Mouse (Mus musculus) lung, embryonic 15.5 days (tissue): ENCODE data around the gene 6330403K07Rik. TPM values are rescaled to one million over a fixed set of nuclear protein-coding genes. Genes with fewer than 3 reads are reported as not detected.

ENCODE experiments used
- ATAC-seq: fragments of 200-750 bp; cut with Nextera tagmentation; 2 replicates; pipeline ENCODE4 v1.8.0; 2017; ENCODE audit warnings: moderate number of reproducible peaks, borderline replicate concordance; ENCODE audit not compliant: low FRiP score, low TSS enrichment; ENCODE audit errors: extremely low read depth
- H3K27ac ChIP-seq: fragments of 300-500 bp; sonication (generic); 2 replicates; pipeline ENCODE4 v1.5.1; 2015; ENCODE audit warnings: moderate library complexity, mild to moderate bottlenecking, inconsistent platforms
- H3K27me3 ChIP-seq: fragments of 300-500 bp; sonication (generic); 2 replicates; pipeline ENCODE4 v1.6.1; 2015; ENCODE audit warnings: inconsistent platforms
- H3K36me3 ChIP-seq: fragments of 300-500 bp; sonication (generic); 2 replicates; pipeline ENCODE4 v1.6.1; 2015; ENCODE audit warnings: inconsistent platforms
- H3K4me1 ChIP-seq: fragments of 300-500 bp; sonication (generic); 2 replicates; pipeline ENCODE4 v1.6.1; 2015; ENCODE audit warnings: inconsistent platforms
- H3K4me2 ChIP-seq: fragments of 300-500 bp; sonication (generic); 2 replicates; pipeline ENCODE4 v1.6.1; 2015; ENCODE audit warnings: inconsistent platforms, mild to moderate bottlenecking, moderate library complexity
- H3K4me3 ChIP-seq: fragments of 300-500 bp; sonication (generic); 2 replicates; pipeline ENCODE4 v1.5.1; 2015; ENCODE audit warnings: mild to moderate bottlenecking, inconsistent platforms
- H3K9ac ChIP-seq: fragments of 300-500 bp; sonication (generic); 2 replicates; pipeline ENCODE4 v1.6.1; 2015; ENCODE audit warnings: inconsistent platforms
- H3K9me3 ChIP-seq: fragments of 300-500 bp; sonication (generic); 2 replicates; pipeline ENCODE4 v1.6.1; 2016; ENCODE audit warnings: inconsistent platforms
- whole genome bisulfite sequencing: fragments of 180-500 bp; shearing (Covaris S2); methylation state at CpG from one replicate; pipeline ENCODE4 v1.1.7; 2015; 5-methylcytosine and 5-hydroxymethylcytosine counted together
- polyA plus RNA-seq: library from polyadenylated mRNA; unstranded; fragments of >200 nt; fragmentation: Nextera tagmentation; extraction: Ambion mirVana; gene quantifications from 2 replicates; pipeline ENCODE4 v1.2.1, GENCODE M21; 2015

6330403K07Rik gene
- polyA plus RNA-seq: 99.5 and 99.8 TPM in 2 replicates

DNA sequence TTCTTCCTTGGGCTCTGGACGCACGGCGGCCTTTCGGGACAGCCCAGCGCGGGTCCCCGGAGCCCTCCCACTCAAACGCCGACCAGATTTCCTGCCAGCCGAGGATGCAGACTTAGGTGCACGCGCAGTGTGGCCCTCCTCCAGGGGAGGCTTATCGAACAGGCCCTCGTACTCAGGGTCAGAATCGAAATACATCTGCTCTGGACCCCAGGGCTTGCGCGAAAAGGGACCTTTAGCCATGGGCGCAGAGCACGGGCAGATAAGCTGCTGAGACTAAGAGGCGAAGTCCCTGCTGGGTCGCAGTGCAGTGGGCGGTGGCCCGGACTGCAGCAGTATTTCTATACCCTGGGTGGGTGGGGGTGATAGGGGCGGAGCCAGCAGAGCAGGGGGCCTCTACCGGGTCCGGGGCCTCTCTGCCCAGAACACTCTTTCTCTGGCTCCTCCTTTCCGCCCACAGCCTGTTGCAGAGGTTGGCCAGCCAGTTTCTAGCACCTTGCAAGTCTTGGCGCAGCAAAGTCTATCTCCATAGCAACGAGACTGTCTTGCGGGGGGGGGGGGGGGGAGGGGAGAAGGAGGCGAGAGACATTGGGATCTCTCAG, at the start of gene 6330403K07Rik:
6330403K07Rik (minus strand) TSS at position 351 of the 599 bp plus-strand sequence.
- Histone ChIP-seq H3K27ac (peak within 1 kb of the TSS; percentile 80), H3K9me3 (no peaks in the 10 kb centered on the region), H3K4me3 (peak within 1 kb of the TSS; percentile 60), H3K27me3 (no peaks in the 10 kb centered on the region), H3K36me3 (peaks cover under 1% of the 10 kb centered on the region; the same call in 1 of the 2 replicates), H3K9ac (peak within 1 kb of the TSS; percentile 51), H3K4me2 (peak within 1 kb of the TSS; percentile 91), H3K4me1 (peaks cover 13% of the 10 kb centered on the region; the same call in 1 of the 2 replicates)
- ATAC-seq: peak; percentile 98
- WGBS: under 1% methylated on average over 29 of the region's 31 CpGs

- H3K27ac ChIP-seq: no peak overlapping the region
- H3K9ac ChIP-seq: no peak overlapping the region
- no peaks in the 10 kb centered on the region for H3K9me3 ChIP-seq
- no peak for ATAC-seq
- H3K4me2 ChIP-seq: no peak overlapping the region
- no peaks in the 10 kb centered on the region for H3K27me3 ChIP-seq
- H3K36me3 ChIP-seq: no peaks in the 10 kb centered on the region
- WGBS: 61% methylated on average over 1 of the region's 1 CpGs
- no peak overlapping the region for H3K4me3 ChIP-seq
- H3K4me1 ChIP-seq: no peaks in the 10 kb centered on the region
Measured at GRCm38 (mm10) chr11:71076342-71076741, 43.0 kb upstream of the 6330403K07Rik start.

DNA sequence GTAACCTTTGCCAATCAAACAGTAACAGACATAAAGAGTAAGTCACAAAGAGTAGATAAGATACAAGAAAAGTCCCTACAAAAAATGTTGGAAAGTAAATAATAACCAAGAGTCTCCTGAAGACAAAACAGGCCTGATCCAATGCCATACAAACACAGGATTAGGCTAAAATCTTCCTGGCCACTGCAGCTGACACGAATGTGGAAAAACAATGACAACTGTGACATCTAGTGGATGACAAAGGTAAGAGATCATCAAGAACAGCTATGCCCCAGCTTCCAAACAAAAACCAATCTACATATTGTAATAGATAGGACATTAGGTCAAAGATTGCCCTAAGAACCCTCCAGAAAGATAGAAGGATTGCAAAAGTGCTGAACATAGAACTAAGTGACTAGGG, 19.2 kb upstream of the 6330403K07Rik start:
- H3K4me1 ChIP-seq: no peaks in the 10 kb centered on the region
- no peak overlapping the region for H3K9ac ChIP-seq
- no peak overlapping the region for H3K4me2 ChIP-seq
- 6% methylated on average over 1 of the region's 1 CpGs for WGBS
- no peak overlapping the region for H3K4me3 ChIP-seq
- H3K9me3 ChIP-seq: no peaks in the 10 kb centered on the region
- H3K27ac ChIP-seq: no peak overlapping the region
- no peaks in the 10 kb centered on the region for H3K36me3 ChIP-seq
- H3K27me3 ChIP-seq: no peaks in the 10 kb centered on the region
- ATAC-seq: no peak

GRCm38 (mm10) chr11:71039526-71040298, 6.4 kb upstream of the 6330403K07Rik start:
- Histone ChIP-seq H3K4me1 (no peaks in the 10 kb centered on the region), H3K27me3 (no peaks in the 10 kb centered on the region), H3K4me2 (no peak overlapping the region), H3K4me3 (no peak overlapping the region), H3K36me3 (no peaks in the 10 kb centered on the region), H3K9ac (no peak overlapping the region), H3K9me3 (no peaks in the 10 kb centered on the region), H3K27ac (no peak overlapping the region)
- ATAC-seq: no peak
- 97% methylated on average over 5 of the region's 5 CpGs for WGBS

DNA sequence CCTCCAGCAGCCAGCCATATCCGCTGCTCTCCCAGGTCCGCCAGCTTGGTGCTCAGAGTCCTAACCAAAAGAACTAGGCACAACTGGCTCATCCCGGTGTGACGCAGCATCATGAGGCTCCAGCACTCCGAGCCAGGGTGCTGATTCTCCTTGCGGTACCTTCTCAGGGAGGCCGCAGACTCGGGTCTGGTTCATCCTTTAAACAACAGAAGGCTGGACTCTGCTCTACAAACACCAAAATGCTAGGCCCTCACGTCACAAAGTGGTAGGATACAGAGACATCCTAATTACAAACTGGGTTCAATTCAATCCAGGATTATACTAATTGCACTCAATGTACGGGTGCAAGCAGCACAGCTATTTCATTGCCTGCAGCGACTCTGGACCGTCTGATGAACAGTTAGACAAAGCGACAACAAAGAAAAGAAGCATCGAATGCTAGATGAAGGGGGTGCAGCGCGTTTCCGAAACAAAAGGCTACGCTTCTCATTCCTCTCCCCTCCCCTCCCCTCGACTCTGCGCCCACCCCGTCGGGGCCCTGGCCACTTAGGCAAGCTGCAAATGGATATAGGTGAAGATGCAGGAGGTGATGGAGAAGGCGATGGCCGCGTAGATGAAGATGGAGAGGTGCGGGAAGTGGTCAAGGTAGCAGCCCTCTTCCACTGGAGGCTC, 686 bp downstream of the 6330403K07Rik start:
- H3K4me2 ChIP-seq: peak overlapping the region; percentile 91
- no peak; the same call in none of the 2 replicates for ATAC-seq
- peak overlapping the region; percentile 51 for H3K9ac ChIP-seq
- 5% methylated on average over 26 of the region's 26 CpGs for WGBS
- H3K36me3 ChIP-seq: peaks cover 7% of the 10 kb centered on the region
- H3K9me3 ChIP-seq: no peaks in the 10 kb centered on the region
- peaks cover 13% of the 10 kb centered on the region; the same call in 1 of the 2 replicates for H3K4me1 ChIP-seq
- H3K27ac ChIP-seq: peak overlapping the region; percentile 80
- no peaks in the 10 kb centered on the region for H3K27me3 ChIP-seq
- peak overlapping the region; percentile 60 for H3K4me3 ChIP-seq

DNA sequence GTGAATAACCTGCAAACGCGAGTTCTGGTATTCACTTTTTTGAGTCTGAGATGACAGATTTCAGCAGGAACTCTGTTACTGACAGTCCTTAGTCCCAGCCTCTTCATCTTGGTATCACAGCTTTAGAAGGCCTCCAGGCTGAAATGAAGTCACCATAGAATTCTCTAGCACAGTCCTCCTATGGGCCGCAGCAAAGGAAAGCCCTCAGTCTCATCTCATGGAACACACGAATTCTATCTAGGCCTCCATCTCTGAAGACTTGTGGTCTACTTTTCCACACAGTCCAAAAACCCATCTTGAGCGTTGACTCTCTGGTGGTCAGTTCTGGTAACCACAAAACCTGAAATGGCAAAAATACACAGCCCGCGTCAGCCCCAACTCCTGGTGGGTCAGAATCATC, 1.2 kb downstream of the 6330403K07Rik start:
- H3K27me3 ChIP-seq: no peaks in the 10 kb centered on the region
- peak overlapping the region; percentile 60 for H3K4me3 ChIP-seq
- H3K4me2 ChIP-seq: peak overlapping the region; percentile 91
- no peak for ATAC-seq
- H3K9ac ChIP-seq: peak overlapping the region; percentile 51
- H3K36me3 ChIP-seq: peaks cover 13% of the 10 kb centered on the region
- H3K27ac ChIP-seq: peak overlapping the region; percentile 80; the same call in 1 of the 2 replicates
- H3K9me3 ChIP-seq: no peaks in the 10 kb centered on the region
- H3K4me1 ChIP-seq: peaks cover 13% of the 10 kb centered on the region; the same call in 1 of the 2 replicates
- 43% methylated on average over 7 of the region's 7 CpGs for WGBS

GRCm38 (mm10) chr11:71029403-71030118, 3.8 kb downstream of the 6330403K07Rik start:
- WGBS: 78% methylated on average over 3 of the region's 3 CpGs
- ATAC-seq: no peak
- no peak overlapping the region for H3K4me3 ChIP-seq
- H3K4me1 ChIP-seq: peaks cover 13% of the 10 kb centered on the region; the same call in 1 of the 2 replicates
- no peaks in the 10 kb centered on the region for H3K9me3 ChIP-seq
- H3K27me3 ChIP-seq: no peaks in the 10 kb centered on the region
- no peak overlapping the region for H3K4me2 ChIP-seq
- no peak overlapping the region for H3K9ac ChIP-seq
- peaks cover 36% of the 10 kb centered on the region for H3K36me3 ChIP-seq
- no peak overlapping the region for H3K27ac ChIP-seq

DNA sequence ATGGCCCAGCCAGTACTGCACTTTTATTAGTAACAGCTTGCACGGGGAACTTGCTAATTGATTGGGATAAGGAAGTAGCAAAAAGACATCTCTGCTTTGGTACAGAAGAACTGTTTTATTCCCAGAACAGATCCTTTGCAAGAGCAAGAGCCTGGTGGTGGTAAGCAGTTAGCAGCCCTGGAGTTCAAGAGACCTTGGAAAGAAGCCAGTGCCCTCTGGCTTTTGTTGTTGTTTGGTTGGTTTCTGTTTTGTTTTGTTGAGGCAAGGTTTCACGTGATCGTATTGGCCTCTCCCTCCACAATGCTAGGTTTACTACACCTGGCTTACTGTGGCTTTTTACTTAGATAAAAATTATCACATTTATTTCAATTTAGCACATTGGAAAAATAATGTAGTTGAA, 5.0 kb downstream of the 6330403K07Rik start:
- no peak overlapping the region for H3K27ac ChIP-seq
- H3K27me3 ChIP-seq: no peaks in the 10 kb centered on the region
- 72% methylated on average over 3 of the region's 3 CpGs for WGBS
- H3K4me3 ChIP-seq: no peak overlapping the region
- H3K4me1 ChIP-seq: peaks cover 13% of the 10 kb centered on the region; the same call in 1 of the 2 replicates
- no peak overlapping the region for H3K9ac ChIP-seq
- peaks cover 47% of the 10 kb centered on the region for H3K36me3 ChIP-seq
- no peak overlapping the region for H3K4me2 ChIP-seq
- no peak for ATAC-seq
- no peaks in the 10 kb centered on the region for H3K9me3 ChIP-seq

- Histone ChIP-seq H3K27me3 (no peaks in the 10 kb centered on the region), H3K4me2 (peak within 1 kb of the TSS; percentile 84), H3K36me3 (peaks cover 27% of the 10 kb centered on the region), H3K9ac (peak within 1 kb of the TSS; percentile 93), H3K4me3 (peak within 1 kb of the TSS; percentile 85), H3K27ac (peak within 1 kb of the TSS; percentile 96), H3K4me1 (peaks cover 28% of the 10 kb centered on the region), H3K9me3 (no peaks in the 10 kb centered on the region)
- ATAC-seq: peak; percentile 100
- WGBS: under 1% methylated on average over 71 of the region's 71 CpGs
Measured at GRCm38 (mm10) chr11:71019201-71020068, 13.9 kb downstream of the 6330403K07Rik start, which contains the start of the genes Mis12 and Derl2. Mis12 (plus strand) TSS chr11:71019611. Derl2 (minus strand) TSS chr11:71019841.

- 3% methylated on average over 28 of the region's 28 CpGs for WGBS
- peak; percentile 13; the same call in 1 of the 2 replicates for ATAC-seq
- no peaks in the 10 kb centered on the region for H3K27me3 ChIP-seq
- peak overlapping the region; percentile 75 for H3K27ac ChIP-seq
- no peaks in the 10 kb centered on the region for H3K9me3 ChIP-seq
- peak overlapping the region; percentile 65 for H3K4me2 ChIP-seq
- peaks cover 27% of the 10 kb centered on the region; the same call in 1 of the 2 replicates for H3K36me3 ChIP-seq
- peaks cover 28% of the 10 kb centered on the region for H3K4me1 ChIP-seq
- H3K4me3 ChIP-seq: peak overlapping the region; percentile 85
- peak overlapping the region; percentile 93 for H3K9ac ChIP-seq
Measured at GRCm38 (mm10) chr11:71018416-71019200, 14.7 kb downstream of the 6330403K07Rik start.
